ENCODE assay signal across 17 mouse cellular contexts in the genomic region with DNA sequence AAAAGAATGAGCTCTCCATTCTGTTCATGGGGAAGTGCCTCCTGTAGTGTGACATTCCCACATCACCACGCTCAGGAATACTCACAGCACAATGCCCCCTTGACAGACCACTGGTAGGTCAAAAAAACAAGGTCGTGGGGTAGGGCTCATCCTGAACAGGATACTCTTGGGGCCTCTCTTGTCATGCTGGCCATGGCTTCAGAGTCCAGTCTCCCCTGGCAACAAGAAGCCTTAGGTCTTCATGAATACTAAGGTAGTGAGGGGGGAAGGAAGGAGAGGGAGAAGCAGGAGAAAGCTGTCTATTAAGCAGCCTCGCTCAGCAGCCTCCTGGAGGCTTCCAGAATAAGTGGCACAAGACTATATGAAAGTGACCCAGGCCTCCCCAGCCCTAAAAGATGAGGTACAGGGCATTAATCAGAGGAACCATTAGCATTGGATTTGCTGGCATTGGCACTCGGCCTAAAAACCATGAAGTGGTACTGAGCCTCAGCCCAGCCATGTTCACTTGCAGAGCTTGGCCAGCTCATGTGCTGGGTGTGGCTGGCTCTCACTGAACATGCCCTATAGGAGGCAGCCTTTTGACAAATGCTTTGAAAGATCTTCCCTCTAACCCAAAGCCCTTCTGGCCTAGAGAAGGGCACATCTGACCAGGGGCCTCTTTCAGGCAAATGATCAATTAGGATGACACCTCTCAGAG. TPM values are rescaled to one million over a fixed set of nuclear protein-coding genes. Genes with fewer than 3 reads are reported as not detected.
"Had no signal": no experiment of that assay in that cellular context is flagged by ENCODE, and none has a peak within 500 bp of the region (broad histone marks: within the 10 kb centered on the region; RNA-seq: fewer than 3 reads in every experiment).

No protein-coding gene starts in this region.

- H3K4me1 ChIP-seq: limb, embryonic 13.5 days; neural tube, embryonic 12.5 days; stomach, embryonic 15.5 days had no signal

- H3K4me3 ChIP-seq: kidney, embryonic 15.5 days; limb, embryonic 13.5 days; myocyte; neural tube, embryonic 12.5 days; stomach, embryonic 15.5 days had no signal

- DNase-seq: kidney, adult 2 months; kidney, postnatal 14 days; layer of hippocampus, adult 9-11 months; layer of hippocampus, postnatal 36 days; left cerebral cortex, postnatal 4 days; lung, adult 18-20 months; right cerebral cortex, postnatal 14 days; thymus, postnatal 36 days had no signal

- H3K27me3 ChIP-seq: kidney, embryonic 15.5 days; limb, embryonic 13.5 days; neural tube, embryonic 12.5 days; stomach, embryonic 15.5 days had no signal

- H3K9me3 ChIP-seq: kidney, embryonic 15.5 days; limb, embryonic 13.5 days; neural tube, embryonic 12.5 days; stomach, embryonic 15.5 days had no signal

- H3K9ac ChIP-seq: kidney, embryonic 15.5 days; limb, embryonic 13.5 days; liver, embryonic 14.5 days; neural tube, embryonic 12.5 days; stomach, embryonic 15.5 days had no signal

- H3K4me2 ChIP-seq: kidney, embryonic 15.5 days; limb, embryonic 13.5 days; neural tube, embryonic 12.5 days; stomach, embryonic 15.5 days had no signal

- H3K27ac ChIP-seq: kidney, embryonic 15.5 days; limb, embryonic 13.5 days; liver, embryonic 14.5 days; neural tube, embryonic 12.5 days; stomach, embryonic 15.5 days had no signal

RNA-seq across cellular contexts. Expression of a gene that starts 24.7 kb away (rescaled TPM):
- total RNA-seq: layer of hippocampus, postnatal 36 days; left cerebral cortex, postnatal 4 days; liver, adult 2 months; megakaryocyte-erythroid progenitor cell, adult 5-6 weeks had no signal
- polyA plus RNA-seq: liver, adult 2 months; liver, embryonic 14.5 days; spleen, adult 2 months had no signal
